Mouse (Mus musculus) limb, embryonic 15.5 days (tissue): Measurements from ENCODE around the gene Pmfbp1. TPM values are rescaled to one million over a fixed set of nuclear protein-coding genes. Genes with fewer than 3 reads are reported as not detected.
A peak's percentile ranks its signal among the peaks of the same experiment; 100 is the strongest.
"Not testable (repeated sequence)": the region's sequence is repeated elsewhere in the genome, so short reads cannot be mapped to it uniquely, and the experiment has no call there.

Experiments
- ATAC-seq: fragments of 200-750 bp; cut with Nextera tagmentation; 2 replicates; pipeline ENCODE4 v1.8.0; 2017; ENCODE audit warnings: low read depth, moderate TSS enrichment; ENCODE audit not compliant: insufficient number of reproducible peaks, low FRiP score, low TSS enrichment
- H3K27ac ChIP-seq: fragments of 300-500 bp; sonication (generic); 2 replicates; pipeline ENCODE4 v1.5.1; 2015; ENCODE audit warnings: moderate library complexity, mild to moderate bottlenecking, inconsistent platforms
- H3K27me3 ChIP-seq: fragments of 300-500 bp; sonication (generic); 2 replicates; pipeline ENCODE4 v1.6.1; 2015; ENCODE audit warnings: inconsistent platforms
- H3K36me3 ChIP-seq: fragments of 300-500 bp; sonication (generic); 2 replicates; pipeline ENCODE4 v1.6.1; 2015; ENCODE audit warnings: inconsistent platforms
- H3K4me1 ChIP-seq: fragments of 300-500 bp; sonication (generic); 2 replicates; pipeline ENCODE4 v1.6.1; 2015; ENCODE audit warnings: inconsistent platforms
- H3K4me2 ChIP-seq: fragments of 300-500 bp; sonication (generic); 2 replicates; pipeline ENCODE4 v1.6.1; 2015; ENCODE audit warnings: mild to moderate bottlenecking, inconsistent platforms
- H3K4me3 ChIP-seq: fragments of 300-500 bp; sonication (generic); 2 replicates; pipeline ENCODE4 v1.5.1; 2015; ENCODE audit warnings: mild to moderate bottlenecking, inconsistent platforms
- H3K9ac ChIP-seq: fragments of 300-500 bp; sonication (generic); 2 replicates; pipeline ENCODE4 v1.6.1; 2015; ENCODE audit warnings: inconsistent platforms
- H3K9me3 ChIP-seq: fragments of 300-500 bp; sonication (generic); 2 replicates; pipeline ENCODE4 v1.6.1; 2016; ENCODE audit warnings: inconsistent platforms
- WGBS: fragments of 180-500 bp; shearing (Covaris S2); methylation state at CpG from one replicate; pipeline ENCODE4 v1.1.7; 2015; 5-methylcytosine and 5-hydroxymethylcytosine counted together
- polyA plus RNA-seq: library from polyadenylated mRNA; unstranded; fragments of >200 nt; fragmentation: Nextera tagmentation; extraction: Ambion mirVana; gene quantifications from 2 replicates; pipeline ENCODE4 v1.2.1, GENCODE M21; 2015

Pmfbp1 gene
- polyA plus RNA-seq = 0.12 and 0.27 TPM in 2 replicates

- WGBS = 94% methylated on average over 6 of the region's 6 CpGs
- Histone ChIP-seq H3K9me3 (no peaks in the 10 kb centered on the region), H3K4me3 (no peak within 1 kb of the TSS), H3K27me3 (no peaks in the 10 kb centered on the region), H3K27ac (peak within 1 kb of the TSS; percentile 69), H3K4me2 (no peak within 1 kb of the TSS), H3K4me1 (no peaks in the 10 kb centered on the region), H3K36me3 (no peaks in the 10 kb centered on the region), H3K9ac (no peak within 1 kb of the TSS)
- ATAC-seq = no peak
Observed at GRCm38 (mm10) chr8:109493727-109494126, at the start of gene Pmfbp1. Pmfbp1 (plus strand) TSS chr8:109494027.

GRCm38 (mm10) chr8:109446896-109447295 is 46.9 kb upstream of the Pmfbp1 start:
- H3K4me1 ChIP-seq, ATAC-seq, H3K9me3 ChIP-seq, H3K4me2 ChIP-seq, H3K4me3 ChIP-seq, H3K9ac ChIP-seq, H3K27me3 ChIP-seq, H3K27ac ChIP-seq, H3K36me3 ChIP-seq: not testable (repeated sequence)
- WGBS = 33% methylated on average over 7 of the region's 7 CpGs

GRCm38 (mm10) chr8:109451000-109451399 is 42.8 kb upstream of the Pmfbp1 start:
- Histone ChIP-seq H3K9ac (no peak overlapping the region), H3K27me3 (no peaks in the 10 kb centered on the region), H3K4me2 (no peak overlapping the region), H3K4me3 (no peak overlapping the region), H3K36me3 (no peaks in the 10 kb centered on the region), H3K27ac (no peak overlapping the region), H3K4me1 (no peaks in the 10 kb centered on the region), H3K9me3 (no peaks in the 10 kb centered on the region)
- ATAC-seq = no peak
- 66% methylated on average over 7 of the region's 7 CpGs for WGBS

GRCm38 (mm10) chr8:109455113-109455512 is 38.7 kb upstream of the Pmfbp1 start:
- Histone ChIP-seq H3K27ac (no peak overlapping the region), H3K9ac (no peak overlapping the region), H3K9me3 (no peaks in the 10 kb centered on the region), H3K4me1 (no peaks in the 10 kb centered on the region), H3K27me3 (no peaks in the 10 kb centered on the region), H3K36me3 (no peaks in the 10 kb centered on the region), H3K4me3 (no peak overlapping the region), H3K4me2 (no peak overlapping the region)
- no peak for ATAC-seq
- 45% methylated on average over 2 of the region's 2 CpGs for whole genome bisulfite sequencing

GRCm38 (mm10) chr8:109457387-109457786 is 36.4 kb upstream of the Pmfbp1 start:
- H3K4me3 ChIP-seq = no peak overlapping the region
- no peaks in the 10 kb centered on the region for H3K36me3 ChIP-seq
- no peak overlapping the region for H3K4me2 ChIP-seq
- no peaks in the 10 kb centered on the region for H3K4me1 ChIP-seq
- H3K9ac ChIP-seq = no peak overlapping the region
- H3K9me3 ChIP-seq = no peaks in the 10 kb centered on the region
- no peaks in the 10 kb centered on the region for H3K27me3 ChIP-seq
- no peak overlapping the region for H3K27ac ChIP-seq
- 69% methylated on average over 8 of the region's 8 CpGs for WGBS
- ATAC-seq = no peak

DNA sequence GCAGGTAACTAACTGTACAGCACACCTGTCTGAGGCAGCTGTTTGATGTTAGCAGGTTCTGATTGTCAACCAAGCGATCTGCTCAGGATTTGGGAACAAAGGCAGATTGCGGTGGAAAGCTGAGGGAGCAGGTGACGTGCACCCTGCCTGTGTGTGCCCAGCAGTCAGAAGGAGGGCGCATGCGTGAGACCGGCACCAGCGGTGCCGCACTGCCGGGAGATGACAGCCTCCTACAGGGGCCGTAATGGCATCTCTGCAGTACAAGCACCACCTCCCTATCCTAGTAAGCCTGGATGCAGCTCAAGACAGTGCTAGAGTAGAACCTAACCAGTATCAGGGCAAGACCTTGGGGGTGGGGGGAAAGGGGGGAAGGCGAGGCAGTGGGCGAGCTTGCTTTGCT is 35.2 kb upstream of the Pmfbp1 start:
- Histone ChIP-seq H3K4me3 (no peak overlapping the region), H3K4me2 (no peak overlapping the region), H3K36me3 (no peaks in the 10 kb centered on the region), H3K4me1 (no peaks in the 10 kb centered on the region), H3K9me3 (no peaks in the 10 kb centered on the region), H3K9ac (no peak overlapping the region), H3K27me3 (no peaks in the 10 kb centered on the region), H3K27ac (no peak overlapping the region)
- 76% methylated on average over 12 of the region's 12 CpGs for WGBS
- no peak for ATAC-seq

- peaks cover 19% of the 10 kb centered on the region for H3K4me1 ChIP-seq
- H3K27me3 ChIP-seq = peaks cover 9% of the 10 kb centered on the region
- 53% methylated on average over 2 of the region's 2 CpGs for WGBS
- no peak overlapping the region for H3K4me2 ChIP-seq
- no peak overlapping the region for H3K4me3 ChIP-seq
- H3K27ac ChIP-seq = no peak overlapping the region
- no peaks in the 10 kb centered on the region for H3K9me3 ChIP-seq
- no peaks in the 10 kb centered on the region for H3K36me3 ChIP-seq
- no peak overlapping the region for H3K9ac ChIP-seq
- ATAC-seq = no peak
Observed at GRCm38 (mm10) chr8:109463075-109463474, 30.8 kb upstream of the Pmfbp1 start.

GRCm38 (mm10) chr8:109463677-109464313 is 30.0 kb upstream of the Pmfbp1 start:
- peaks cover 14% of the 10 kb centered on the region for H3K27me3 ChIP-seq
- H3K9ac ChIP-seq = no peak overlapping the region
- no peaks in the 10 kb centered on the region for H3K9me3 ChIP-seq
- H3K36me3 ChIP-seq = no peaks in the 10 kb centered on the region
- H3K4me3 ChIP-seq = no peak overlapping the region
- peaks cover 19% of the 10 kb centered on the region for H3K4me1 ChIP-seq
- ATAC-seq = no peak
- 27% methylated on average over 13 of the region's 13 CpGs for WGBS
- H3K4me2 ChIP-seq = peak overlapping the region; percentile 30; the same call in 1 of the 2 replicates
- no peak overlapping the region for H3K27ac ChIP-seq

GRCm38 (mm10) chr8:109464451-109464891 is 29.4 kb upstream of the Pmfbp1 start:
- no peak overlapping the region for H3K9ac ChIP-seq
- peaks cover 22% of the 10 kb centered on the region for H3K4me1 ChIP-seq
- H3K4me2 ChIP-seq = peak overlapping the region; percentile 30; the same call in 1 of the 2 replicates
- 27% methylated on average over 15 of the region's 15 CpGs for WGBS
- H3K27me3 ChIP-seq = peaks cover 14% of the 10 kb centered on the region
- H3K4me3 ChIP-seq = 0 out of 2 replicates have a peak overlapping the region, but pooled peaks have one; percentile 4
- H3K27ac ChIP-seq = no peak overlapping the region
- no peak for ATAC-seq
- H3K9me3 ChIP-seq = no peaks in the 10 kb centered on the region
- no peaks in the 10 kb centered on the region for H3K36me3 ChIP-seq

- peaks cover 14% of the 10 kb centered on the region for H3K27me3 ChIP-seq
- H3K4me2 ChIP-seq = no peak overlapping the region
- ATAC-seq = no peak
- H3K27ac ChIP-seq = peak overlapping the region; percentile 7; the same call in 1 of the 2 replicates
- no peak overlapping the region for H3K9ac ChIP-seq
- WGBS = 35% methylated on average over 3 of the region's 3 CpGs
- no peaks in the 10 kb centered on the region for H3K36me3 ChIP-seq
- H3K9me3 ChIP-seq = no peaks in the 10 kb centered on the region
- H3K4me1 ChIP-seq = peaks cover 22% of the 10 kb centered on the region
- H3K4me3 ChIP-seq = no peak overlapping the region
Observed at GRCm38 (mm10) chr8:109465056-109465455, 28.8 kb upstream of the Pmfbp1 start.

DNA sequence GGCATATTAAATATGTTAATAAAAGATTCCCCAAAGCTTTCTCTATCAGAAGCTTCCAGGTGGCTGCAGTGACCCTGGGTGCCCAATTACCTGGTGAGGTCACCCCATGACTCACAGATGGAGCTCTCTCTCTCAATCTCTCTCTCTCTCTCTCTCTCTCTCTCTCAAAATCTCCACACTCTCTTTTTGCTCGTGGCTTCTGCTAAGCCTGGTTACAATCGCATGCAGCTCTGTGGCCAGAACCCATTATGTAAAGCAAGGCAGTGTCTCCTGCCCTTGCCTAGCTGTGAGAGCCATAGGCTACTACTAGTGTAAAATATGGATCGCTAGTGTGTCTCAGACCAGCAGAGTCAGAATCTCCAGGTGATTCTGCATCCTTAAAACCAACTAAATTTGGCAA is 28.1 kb upstream of the Pmfbp1 start:
- no peaks in the 10 kb centered on the region for H3K9me3 ChIP-seq
- no peaks in the 10 kb centered on the region for H3K36me3 ChIP-seq
- H3K27me3 ChIP-seq = peaks cover 14% of the 10 kb centered on the region
- H3K4me1 ChIP-seq = peaks cover 22% of the 10 kb centered on the region
- no peak overlapping the region for H3K27ac ChIP-seq
- ATAC-seq = no peak
- H3K4me2 ChIP-seq = no peak overlapping the region
- H3K9ac ChIP-seq = no peak overlapping the region
- 48% methylated on average over 3 of the region's 3 CpGs for WGBS
- no peak overlapping the region for H3K4me3 ChIP-seq

DNA sequence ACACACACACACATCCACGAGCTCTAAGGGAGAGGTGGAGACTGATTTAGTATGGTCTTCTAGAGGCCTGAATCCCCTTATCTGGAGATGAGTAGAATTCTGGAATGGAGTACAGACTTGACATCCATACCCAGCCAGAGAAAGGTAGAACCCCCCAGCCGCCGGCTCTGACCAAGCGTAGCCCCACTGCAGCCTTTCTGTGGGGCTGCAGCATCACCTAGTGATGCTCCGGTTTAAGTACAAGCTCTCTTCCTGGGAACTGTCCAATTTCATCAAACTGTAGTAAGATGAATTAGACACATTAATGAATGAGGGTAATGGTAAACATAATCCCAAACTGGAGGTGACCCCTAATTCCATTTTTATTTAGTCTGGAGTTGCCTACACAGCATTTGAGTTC is 26.3 kb upstream of the Pmfbp1 start:
- Histone ChIP-seq H3K9ac (no peak overlapping the region), H3K4me1 (peaks cover 27% of the 10 kb centered on the region), H3K27ac (no peak overlapping the region), H3K36me3 (no peaks in the 10 kb centered on the region), H3K9me3 (no peaks in the 10 kb centered on the region), H3K4me2 (no peak overlapping the region), H3K27me3 (peaks cover 14% of the 10 kb centered on the region), H3K4me3 (no peak overlapping the region)
- WGBS = 38% methylated on average over 5 of the region's 5 CpGs
- ATAC-seq = no peak
